Mouse (Mus musculus) central nervous system, embryonic 18 days (tissue): ENCODE measurements around the gene Spats1. TPM values are rescaled to one million over a fixed set of nuclear protein-coding genes. Genes with fewer than 3 reads are reported as not detected.

Experiments used
- polyA plus RNA-seq: library from polyadenylated mRNA; depleted of rRNA; stranded (reverse); fragments of >200 nt; gene quantifications from 2 replicates; pipeline ENCODE4 v1.2.3, GENCODE M21; 2012; rRNA removed

The Spats1 gene
- polyA plus RNA-seq, result 1.4 and 1.6 TPM in 2 replicates

DNA sequence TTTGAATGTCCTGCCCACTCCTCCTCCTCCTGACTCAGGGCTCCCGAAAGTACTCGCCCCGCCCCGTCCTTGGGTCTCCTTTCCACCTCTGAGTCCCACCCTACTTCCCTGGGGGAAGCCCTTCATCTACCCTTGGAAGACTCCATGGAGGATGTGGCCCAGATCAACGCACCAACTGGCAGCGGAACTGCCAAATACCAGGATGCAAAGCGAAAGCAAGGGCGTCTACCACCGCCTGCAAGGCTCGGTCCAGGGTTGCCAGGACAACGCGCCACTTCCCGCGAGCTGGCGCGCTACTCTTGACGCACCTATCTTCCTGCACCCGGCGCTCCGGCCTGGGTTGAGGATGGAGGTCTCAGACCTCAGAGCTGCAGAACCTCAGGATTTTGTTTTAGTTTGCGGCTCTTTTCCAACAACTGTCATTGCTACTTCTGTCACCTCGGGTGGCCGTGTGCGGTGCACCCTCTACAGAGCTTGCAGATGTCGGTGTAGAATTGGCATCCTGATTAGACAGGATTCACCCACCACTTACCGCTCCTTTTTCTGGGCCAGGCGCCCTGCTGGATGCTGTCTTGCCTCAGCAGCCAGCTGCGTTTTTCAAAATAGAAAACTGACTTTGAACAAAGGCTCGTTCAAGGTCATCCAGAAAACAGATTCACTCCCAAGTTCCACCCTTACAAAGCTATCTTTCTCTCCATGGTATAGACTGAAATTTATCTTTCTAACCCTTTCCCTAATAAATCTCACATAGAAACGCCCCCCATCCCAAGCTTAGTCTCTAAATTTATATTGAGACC, at the start of gene Spats1:
Gene Spats1, minus strand, starts transcription at position 747 of the 797 bp plus-strand sequence.

GRCm38 (mm10) chr17:45523263-45523662, 48.0 kb upstream of the Spats1 start, which contains the start of gene Tcte1:
TSS of gene Tcte1 (plus strand) at chr17:45523434.

DNA sequence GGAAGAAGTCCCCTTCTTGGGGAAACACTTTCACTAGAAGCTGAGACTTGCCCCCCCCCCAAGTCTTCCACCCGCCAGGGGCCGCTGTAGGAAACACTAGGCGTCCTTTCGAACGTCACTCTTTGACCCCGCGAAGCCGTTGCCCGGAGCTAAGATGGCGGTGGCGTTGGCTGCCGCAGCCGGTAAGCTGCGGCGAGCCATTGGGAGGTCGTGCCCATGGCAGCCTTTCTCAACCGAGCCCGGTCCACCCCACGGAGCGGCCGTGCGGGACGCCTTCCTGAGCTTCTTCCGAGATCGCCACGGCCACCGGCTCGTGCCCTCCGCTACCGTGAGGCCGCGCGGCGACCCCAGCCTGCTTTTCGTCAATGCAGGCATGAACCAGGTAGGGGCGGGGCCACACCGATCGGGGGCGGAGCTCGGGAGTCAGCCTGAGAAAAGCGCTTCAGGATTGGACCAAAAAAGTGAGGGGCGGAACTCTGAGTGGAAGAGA, 31.5 kb upstream of the Spats1 start, which contains the start of gene Aars2:
Gene Aars2, plus strand, starts transcription at position 142 of the 490 bp plus-strand sequence.

DNA sequence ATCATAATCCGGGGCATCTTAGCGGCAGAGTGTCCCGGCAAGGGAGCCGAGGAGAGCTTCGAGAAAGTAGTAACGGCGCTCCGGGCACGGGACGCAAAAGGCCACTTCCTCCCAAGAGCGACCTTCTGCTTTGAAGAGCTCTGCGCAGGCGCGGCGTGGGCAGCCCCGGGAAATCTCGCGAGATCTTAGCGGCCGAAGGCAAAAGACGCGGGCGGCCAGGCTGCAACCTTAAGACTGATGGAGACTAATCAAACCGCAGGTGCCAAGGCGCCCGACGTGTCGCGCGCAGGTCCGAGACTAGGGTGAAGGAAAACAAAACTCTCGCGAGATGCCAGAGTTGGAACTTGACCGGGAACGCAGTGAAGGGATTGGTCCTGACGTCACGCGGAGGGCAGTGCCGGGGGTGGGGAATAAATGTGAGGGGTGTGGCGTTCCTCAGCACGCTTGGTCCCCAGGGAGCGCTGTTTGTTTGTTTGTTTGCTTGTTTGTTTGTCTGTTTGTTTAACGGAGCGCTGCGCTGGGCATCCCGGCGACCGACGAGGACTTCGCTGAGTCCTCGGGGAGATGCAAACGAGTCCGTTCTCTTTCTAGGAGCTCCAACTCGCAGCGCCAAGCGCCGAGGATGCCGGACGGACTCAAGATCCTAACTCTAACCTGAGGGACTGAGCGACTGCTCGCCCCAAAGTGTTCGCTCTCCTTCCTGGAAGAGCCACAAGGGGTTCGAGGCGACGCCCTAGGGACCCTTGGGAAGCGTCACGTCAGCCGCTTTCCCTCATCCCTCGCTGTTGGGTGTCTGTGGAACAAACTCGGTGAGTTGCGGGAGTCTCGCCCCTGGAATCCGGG, 41.6 kb downstream of the Spats1 start, which contains the start of gene Cdc5l:
Gene Cdc5l, minus strand, starts transcription at position 319 of the 843 bp plus-strand sequence.

Other genes with a start within 250 kb of the Spats1 start
- 34.9 and 35.7 TPM in 2 replicates for gene Cdc5l, start 41.7 kb downstream of the Spats1 start, polyA plus RNA-seq
- gene Aars2, start 31.4 kb upstream of the Spats1 start, polyA plus RNA-seq, result 24.5 and 25.5 TPM in 2 replicates
- 0.97 and 1.0 TPM in 2 replicates for gene Tcte1, start 48.0 kb upstream of the Spats1 start, polyA plus RNA-seq
- 30.5 and 38.1 TPM in 2 replicates for gene Tmem151b, start 74.3 kb upstream of the Spats1 start, polyA plus RNA-seq
- gene Nfkbie, start 80.3 kb upstream of the Spats1 start, polyA plus RNA-seq, result 2.2 and 2.4 TPM in 2 replicates
- gene Slc35b2, start 88.5 kb upstream of the Spats1 start, polyA plus RNA-seq, result 65.0 and 70.4 TPM in 2 replicates
- gene Hsp90ab1, start 97.9 kb upstream of the Spats1 start, polyA plus RNA-seq, result 834 and 842 TPM in 2 replicates
- 104 TPM in 2 replicates for gene Slc29a1, start 124.2 kb upstream of the Spats1 start, polyA plus RNA-seq
- 1.8 TPM in 1 of 2 replicates, not detected in the other for gene Mymx, start 126.7 kb upstream of the Spats1 start, polyA plus RNA-seq
- gene Capn11, start 183.9 kb upstream of the Spats1 start, polyA plus RNA-seq, result 0.16 and 1.9 TPM in 2 replicates
- gene Mrpl14, start 210.9 kb upstream of the Spats1 start, polyA plus RNA-seq, result 84.2 and 92.5 TPM in 2 replicates
- 262 and 321 TPM in 2 replicates for gene Tmem63b, start 211.5 kb upstream of the Spats1 start, polyA plus RNA-seq